Mouse (Mus musculus) neural tube, embryonic 11.5 days (tissue): ENCODE measurements at regions not wholly inside any gene's neighbourhood (a gene's known extent, or its start where the extent isn't known, plus 50 kb on each side); places are given as distances from the start of the nearest gene placed in this dataset.
"Not testable (repeated sequence)": the region's sequence is repeated elsewhere in the genome, so short reads cannot be mapped to it uniquely, and the experiment has no call there.

Experiments used
- ATAC-seq: fragments of 200-750 bp; cut with Nextera tagmentation; 2 replicates; pipeline ENCODE4 v1.8.0; 2017; ENCODE audit warnings: moderate number of reproducible peaks, mild to moderate bottlenecking, moderate TSS enrichment, moderate library complexity; ENCODE audit not compliant: insufficient read depth, low FRiP score, low TSS enrichment
- DNase-seq: peaks from one replicate; pipeline ENCODE4 v3.0.0-alpha.2; 2015; ENCODE audit warnings: low spot score
- H3K27ac ChIP-seq: fragments of 300-500 bp; sonication (generic); 2 replicates; pipeline ENCODE4 v1.5.1; 2014; ENCODE audit warnings: low read depth, mild to moderate bottlenecking, low read length
- H3K27me3 ChIP-seq: fragments of 300-500 bp; sonication (generic); 2 replicates; pipeline ENCODE4 v1.6.1; 2014; ENCODE audit warnings: mild to moderate bottlenecking, low read length, mixed read lengths; ENCODE audit not compliant: control insufficient read depth, insufficient read depth
- H3K36me3 ChIP-seq: fragments of 300-500 bp; sonication (generic); 2 replicates; pipeline ENCODE4 v1.6.1; 2014; ENCODE audit warnings: mild to moderate bottlenecking, low read length, moderate library complexity, mixed read lengths; ENCODE audit not compliant: control insufficient read depth, insufficient read depth
- H3K4me1 ChIP-seq: fragments of 300-500 bp; sonication (generic); 2 replicates; pipeline ENCODE4 v1.6.1; 2014; ENCODE audit warnings: low read length, mixed read lengths; ENCODE audit not compliant: control insufficient read depth, insufficient read depth
- H3K4me2 ChIP-seq: fragments of 300-500 bp; sonication (generic); 2 replicates; pipeline ENCODE4 v1.6.1; 2014; ENCODE audit warnings: low read depth, mild to moderate bottlenecking, moderate library complexity
- H3K4me3 ChIP-seq: fragments of 300-500 bp; sonication (generic); 2 replicates; pipeline ENCODE4 v1.5.1; 2014; ENCODE audit warnings: low read depth, low read length
- H3K9ac ChIP-seq: fragments of 300-500 bp; sonication (generic); 2 replicates; pipeline ENCODE4 v1.6.1; 2014; ENCODE audit warnings: mild to moderate bottlenecking, low read length
- H3K9me3 ChIP-seq: fragments of 300-500 bp; sonication (generic); 2 replicates; pipeline ENCODE4 v1.6.1; 2016; ENCODE audit warnings: low read length; ENCODE audit not compliant: control insufficient read depth
- WGBS: fragments of 180-500 bp; shearing (Covaris S2); extraction: QIAGEN DNeasy Blood & Tissue Kit; methylation state at CpG from one replicate; pipeline ENCODE4 v1.1.7; 2014; 5-methylcytosine and 5-hydroxymethylcytosine counted together

GRCm38 (mm10) chr3:44991467-44991992 lies 386.7 kb upstream of the Pcdh10 start:
- not testable (repeated sequence) for H3K4me2 ChIP-seq, H3K9me3 ChIP-seq, H3K4me3 ChIP-seq, H3K9ac ChIP-seq, DNase-seq, H3K27me3 ChIP-seq, H3K36me3 ChIP-seq, H3K27ac ChIP-seq, H3K4me1 ChIP-seq
- WGBS, result 83% methylated on average over 4 of the region's 4 CpGs
- ATAC-seq, result peak; percentile 80
